Mouse (Mus musculus) heart, postnatal 0 days (tissue): Measurements from ENCODE around the gene Uvrag.

ENCODE experiments used
- CTCF ChIP-seq: IDR thresholded peaks from 2 replicates; pipeline ENCODE4 v1.5.1; 2016; ENCODE audit warnings: antibody characterized with exemption, control low read depth, low read depth
- EP300 ChIP-seq: IDR thresholded peaks from 2 replicates; pipeline ENCODE4 v1.6.1; 2016; ENCODE audit warnings: antibody characterized with exemption, low read depth

- TF ChIP-seq EP300 (no peak), CTCF (no peak)
These were observed 52.2 kb downstream of the Uvrag start for GRCm38 (mm10) chr7:99088576-99089346.
